Mouse (Mus musculus) stomach, embryonic 16.5 days (tissue): ENCODE results near the gene Vipas39. TPM values are rescaled to one million over a fixed set of nuclear protein-coding genes. Genes with fewer than 3 reads are reported as not detected.

Experiments
- ATAC-seq: fragments of 200-750 bp; cut with Nextera tagmentation; 2 replicates; pipeline ENCODE4 v1.8.0; 2017; ENCODE audit warnings: moderate number of reproducible peaks, moderate TSS enrichment; ENCODE audit not compliant: insufficient read depth, low FRiP score
- H3K27ac ChIP-seq: fragments of 300-500 bp; sonication (generic); 2 replicates; pipeline ENCODE4 v1.5.1; 2014; ENCODE audit warnings: low read length
- H3K27me3 ChIP-seq: fragments of 300-500 bp; sonication (generic); 2 replicates; pipeline ENCODE4 v1.6.1; 2014; ENCODE audit warnings: low read length, control low read depth, mixed read lengths; ENCODE audit not compliant: control insufficient read depth, insufficient read depth
- H3K36me3 ChIP-seq: fragments of 300-500 bp; sonication (generic); 2 replicates; pipeline ENCODE4 v1.6.1; 2014; ENCODE audit warnings: low read length; ENCODE audit not compliant: control insufficient read depth, insufficient read depth
- H3K4me1 ChIP-seq: fragments of 300-500 bp; sonication (generic); 2 replicates; pipeline ENCODE4 v1.6.1; 2014; ENCODE audit warnings: low read length, control low read depth, mixed read lengths; ENCODE audit not compliant: control insufficient read depth, insufficient read depth
- H3K4me2 ChIP-seq: fragments of 300-500 bp; sonication (generic); 2 replicates; pipeline ENCODE4 v1.6.1; 2014; ENCODE audit warnings: low read depth, low read length, mixed read lengths
- H3K4me3 ChIP-seq: fragments of 300-500 bp; sonication (generic); replicated peaks from 2 replicates; pipeline ENCODE4 v1.5.1; 2014; ENCODE audit warnings: mild to moderate bottlenecking, low read length
- H3K9ac ChIP-seq: fragments of 300-500 bp; sonication (generic); 2 replicates; pipeline ENCODE4 v1.6.1; 2014; ENCODE audit warnings: low read length
- H3K9me3 ChIP-seq: fragments of 300-500 bp; sonication (generic); replicated peaks from 2 replicates; pipeline ENCODE4 v1.6.1; 2016; ENCODE audit warnings: low read length, control low read depth; ENCODE audit not compliant: control insufficient read depth
- WGBS: fragments of 180-500 bp; shearing (Covaris S2); extraction: QIAGEN DNeasy Blood & Tissue Kit; methylation state at CpG from one replicate; pipeline ENCODE4 v1.1.7; 2014; 5-methylcytosine and 5-hydroxymethylcytosine counted together
- microRNA-seq: library from miRNA; unstranded; fragments of <30 nt; microRNA quantifications from one replicate; pipeline ENCODE4, GENCODE M21; 2016
- polyA plus RNA-seq: library from polyadenylated mRNA; unstranded; fragments of >200 nt; fragmentation: Nextera tagmentation; extraction: Ambion mirVana; gene quantifications from 2 replicates; pipeline ENCODE4 v1.2.1, GENCODE M21; 2015

The Vipas39 gene
- polyA plus RNA-seq, 1 experiment from 2014 or later: 36.3 TPM

GRCm38 (mm10) chr12:87196310-87196709, 69.7 kb downstream of the Vipas39 start:
- H3K4me3 ChIP-seq: no peak overlapping the region
- H3K9me3 ChIP-seq: no peaks in the 10 kb centered on the region
- no peaks in the 10 kb centered on the region for H3K27me3 ChIP-seq
- H3K9ac ChIP-seq: no peak overlapping the region
- no peaks in the 10 kb centered on the region for H3K36me3 ChIP-seq
- peaks cover 8% of the 10 kb centered on the region; the same call in 1 of the 2 replicates for H3K4me1 ChIP-seq
- ATAC-seq: no peak
- H3K27ac ChIP-seq: no peak overlapping the region
- no peak overlapping the region for H3K4me2 ChIP-seq

GRCm38 (mm10) chr12:87195069-87195468, 71.0 kb downstream of the Vipas39 start:
- 32% methylated on average over 1 of the region's 1 CpGs for whole genome bisulfite sequencing
- no peak for ATAC-seq
- no peak overlapping the region for H3K9ac ChIP-seq

GRCm38 (mm10) chr12:87193008-87193407, 73.0 kb downstream of the Vipas39 start:
- Histone ChIP-seq H3K4me2 (no peak overlapping the region), H3K9ac (no peak overlapping the region), H3K9me3 (no peaks in the 10 kb centered on the region), H3K36me3 (no peaks in the 10 kb centered on the region), H3K4me1 (no peaks in the 10 kb centered on the region), H3K27me3 (no peaks in the 10 kb centered on the region), H3K4me3 (no peak overlapping the region), H3K27ac (no peak overlapping the region)
- no peak for ATAC-seq
- 86% methylated on average over 3 of the region's 3 CpGs for WGBS

More at GRCm38 (mm10) chr12:87195069-87195468, 71.0 kb downstream of the Vipas39 start:
- H3K9me3 ChIP-seq: no peaks in the 10 kb centered on the region
- no peak overlapping the region for H3K4me3 ChIP-seq
- no peak overlapping the region for H3K4me2 ChIP-seq
- H3K36me3 ChIP-seq: no peaks in the 10 kb centered on the region
- H3K27me3 ChIP-seq: no peaks in the 10 kb centered on the region
- peaks cover 6% of the 10 kb centered on the region; the same call in 1 of the 2 replicates for H3K4me1 ChIP-seq
- no peak overlapping the region for H3K27ac ChIP-seq

Small RNAs within 50 kb of the gene (microRNA-seq; reads per million reads assigned to microRNA genes)
- gene Gm47293: not detected

Other genes with a start within 250 kb of the Vipas39 start
- 1.2 and 2.1 TPM in 2 replicates for gene Tmem63c, start 244.9 kb downstream of the Vipas39 start, polyA plus RNA-seq
- gene Ngb, start 163.7 kb downstream of the Vipas39 start, polyA plus RNA-seq: 3.0 and 4.0 TPM in 2 replicates
- 40.4 and 40.6 TPM in 2 replicates for gene Gstz1, start 119.1 kb downstream of the Vipas39 start, polyA plus RNA-seq
- 13.7 and 15.9 TPM in 2 replicates for gene Pomt2, start 118.3 kb downstream of the Vipas39 start, polyA plus RNA-seq
- 1.5 and 2.3 TPM in 2 replicates for gene Samd15, start 66.5 kb downstream of the Vipas39 start, polyA plus RNA-seq
- gene Tmed8, start 65.8 kb downstream of the Vipas39 start, polyA plus RNA-seq: 2.3 and 2.8 TPM in 2 replicates
- gene Noxred1, start 27.5 kb downstream of the Vipas39 start, polyA plus RNA-seq: 0.35 and 0.43 TPM in 2 replicates
- gene Ahsa1, start 223 bp upstream of the Vipas39 start, polyA plus RNA-seq: 190 and 202 TPM in 2 replicates
- gene Ism2, start 33.4 kb upstream of the Vipas39 start, polyA plus RNA-seq: 0.42 and 0.53 TPM in 2 replicates
- 98.7 and 101 TPM in 2 replicates for gene Sptlc2, start 122.1 kb upstream of the Vipas39 start, polyA plus RNA-seq
- gene Slirp, start 177.6 kb upstream of the Vipas39 start, polyA plus RNA-seq: 259 and 291 TPM in 2 replicates
- 50.3 and 51.6 TPM in 2 replicates for gene Alkbh1, start 177.8 kb upstream of the Vipas39 start, polyA plus RNA-seq
- 105 and 110 TPM in 2 replicates for gene Snw1, start 206.0 kb upstream of the Vipas39 start, polyA plus RNA-seq
- not detected in 2 replicates for gene Gm5788, start 228.5 kb upstream of the Vipas39 start, polyA plus RNA-seq
- gene Gm8300, start 248.1 kb upstream of the Vipas39 start, polyA plus RNA-seq: not detected in 2 replicates